Mouse (Mus musculus) forebrain, embryonic 12.5 days (tissue): ENCODE measurements around the gene Uqcc2. TPM values are rescaled to one million over a fixed set of nuclear protein-coding genes. Genes with fewer than 3 reads are reported as not detected.

Source experiments
- ATAC-seq: fragments of 200-750 bp; cut with Nextera tagmentation; 2 replicates; pipeline ENCODE4 v1.8.0; 2017; ENCODE audit warnings: moderate TSS enrichment; ENCODE audit not compliant: low FRiP score
- H3K27ac ChIP-seq: fragments of 300-500 bp; sonication (generic); 2 replicates; pipeline ENCODE4 v1.5.1; 2016; ENCODE audit warnings: mild to moderate bottlenecking
- H3K27me3 ChIP-seq: fragments of 300-500 bp; sonication (generic); 2 replicates; pipeline ENCODE4 v1.6.1; 2016; ENCODE audit warnings: mild to moderate bottlenecking
- H3K36me3 ChIP-seq: fragments of 300-500 bp; sonication (generic); replicated peaks from 2 replicates; pipeline ENCODE4 v1.6.1; 2016; ENCODE audit warnings: mild to moderate bottlenecking
- H3K4me1 ChIP-seq: fragments of 300-500 bp; sonication (generic); 2 replicates; pipeline ENCODE4 v1.6.1; 2016
- H3K4me2 ChIP-seq: fragments of 300-500 bp; sonication (generic); 2 replicates; pipeline ENCODE4 v1.6.1; 2016; ENCODE audit warnings: mild to moderate bottlenecking, moderate library complexity
- H3K4me3 ChIP-seq: fragments of 300-500 bp; sonication (generic); replicated peaks from 2 replicates; pipeline ENCODE4 v1.5.1; 2016; ENCODE audit warnings: mild to moderate bottlenecking
- H3K9ac ChIP-seq: fragments of 300-500 bp; sonication (generic); 2 replicates; pipeline ENCODE4 v1.6.1; 2016; ENCODE audit warnings: mild to moderate bottlenecking
- H3K9me3 ChIP-seq: fragments of 300-500 bp; sonication (generic); 2 replicates; pipeline ENCODE4 v1.6.1; 2016
- WGBS: fragments of 180-500 bp; shearing (Covaris S2); methylation state at CpG from one replicate; pipeline ENCODE4 v1.1.7; 2016; 5-methylcytosine and 5-hydroxymethylcytosine counted together
- polyA plus RNA-seq: library from polyadenylated mRNA; unstranded; fragments of >200 nt; fragmentation: Nextera tagmentation; extraction: Ambion mirVana; gene quantifications from 2 replicates; pipeline ENCODE4 v1.2.1, GENCODE M21; 2016

Uqcc2 gene
- polyA plus RNA-seq, 1 experiment from 2014 or later, result 306 TPM

GRCm38 (mm10) chr17:27152976-27153723 is 19.4 kb upstream of the Uqcc2 start:
- peaks cover 3% of the 10 kb centered on the region; the same call in 1 of the 2 replicates for H3K27me3 ChIP-seq
- H3K36me3 ChIP-seq, result no peaks in the 10 kb centered on the region
- no peak overlapping the region for H3K4me2 ChIP-seq
- no peak for ATAC-seq
- peaks cover 14% of the 10 kb centered on the region; the same call in 1 of the 2 replicates for H3K4me1 ChIP-seq
- H3K27ac ChIP-seq, result no peak overlapping the region
- no peak overlapping the region for H3K4me3 ChIP-seq
- H3K9me3 ChIP-seq, result no peaks in the 10 kb centered on the region
- H3K9ac ChIP-seq, result no peak overlapping the region
- 72% methylated on average over 8 of the region's 8 CpGs for WGBS

DNA sequence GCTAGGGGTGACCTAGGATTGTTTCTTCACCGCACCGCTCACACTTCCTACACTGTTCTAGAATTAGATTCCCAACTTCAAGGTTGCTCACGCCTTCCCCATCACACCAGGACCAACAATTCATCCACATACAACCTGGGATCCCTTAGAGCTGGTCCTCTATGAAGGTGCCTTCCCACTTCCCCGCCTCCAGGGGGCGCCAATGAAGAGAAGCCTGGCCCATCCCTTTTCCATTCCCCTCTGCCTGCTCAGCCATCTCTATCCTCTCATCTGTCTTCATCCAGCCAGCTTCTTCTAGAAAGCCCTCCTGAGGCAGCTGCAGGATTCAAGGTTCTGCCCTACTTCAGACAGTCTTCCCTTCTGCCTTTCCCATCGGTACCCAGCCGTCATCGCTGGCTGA is 17.7 kb upstream of the Uqcc2 start:
- Histone ChIP-seq H3K9ac (no peak overlapping the region), H3K4me1 (peaks cover 17% of the 10 kb centered on the region; the same call in 1 of the 2 replicates), H3K27ac (no peak overlapping the region)

DNA sequence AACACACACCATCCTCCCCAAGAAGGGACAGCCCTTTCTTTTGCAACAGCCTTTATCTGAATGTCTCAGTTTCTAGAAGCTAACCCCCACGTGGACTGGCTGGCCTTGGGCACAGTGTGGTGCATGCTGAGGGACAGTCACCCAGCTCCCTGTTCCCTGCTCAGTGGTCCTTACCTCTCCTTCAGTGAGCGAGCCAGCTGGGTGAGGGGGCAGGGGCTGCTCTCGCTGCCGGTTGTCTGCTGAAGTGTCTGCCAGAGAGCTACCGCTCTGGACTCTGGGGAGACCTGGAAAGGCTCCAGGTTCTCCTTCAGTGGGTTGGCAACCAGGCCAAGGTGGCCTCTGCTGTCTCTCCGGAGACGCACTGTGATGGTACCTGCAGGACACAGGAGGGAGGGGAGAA is 17.2 kb upstream of the Uqcc2 start:
- Histone ChIP-seq H3K4me1 (peaks cover 21% of the 10 kb centered on the region; the same call in 1 of the 2 replicates), H3K27ac (no peak overlapping the region), H3K27me3 (0 out of 2 replicates have a peak, but pooled peaks cover 3% of the 10 kb centered on the region), H3K36me3 (no peaks in the 10 kb centered on the region), H3K4me3 (no peak overlapping the region), H3K9ac (no peak overlapping the region), H3K9me3 (no peaks in the 10 kb centered on the region), H3K4me2 (no peak overlapping the region)
- WGBS, result 80% methylated on average over 7 of the region's 7 CpGs
- no peak for ATAC-seq

More for the DNA sequence above, 17.7 kb upstream of the Uqcc2 start:
- Histone ChIP-seq H3K9me3 (no peaks in the 10 kb centered on the region), H3K4me2 (no peak overlapping the region), H3K4me3 (no peak overlapping the region), H3K36me3 (no peaks in the 10 kb centered on the region), H3K27me3 (0 out of 2 replicates have a peak, but pooled peaks cover 3% of the 10 kb centered on the region)
- 71% methylated on average over 8 of the region's 8 CpGs for WGBS
- ATAC-seq, result no peak

- H3K27ac ChIP-seq, result no peak overlapping the region
- 36% methylated on average over 8 of the region's 8 CpGs for WGBS
- no peaks in the 10 kb centered on the region for H3K27me3 ChIP-seq
- H3K4me3 ChIP-seq, result no peak overlapping the region
- H3K4me1 ChIP-seq, result peaks cover 22% of the 10 kb centered on the region
- no peak overlapping the region for H3K4me2 ChIP-seq
- ATAC-seq, result no peak
- no peaks in the 10 kb centered on the region for H3K9me3 ChIP-seq
- no peaks in the 10 kb centered on the region for H3K36me3 ChIP-seq
- no peak overlapping the region for H3K9ac ChIP-seq
Observed at GRCm38 (mm10) chr17:27146323-27146923, 12.7 kb upstream of the Uqcc2 start.

GRCm38 (mm10) chr17:27144152-27144551 is 10.4 kb upstream of the Uqcc2 start:
- Histone ChIP-seq H3K4me3 (no peak overlapping the region), H3K27me3 (0 out of 2 replicates have a peak, but pooled peaks cover 4% of the 10 kb centered on the region), H3K4me1 (peaks cover 39% of the 10 kb centered on the region), H3K9me3 (no peaks in the 10 kb centered on the region), H3K27ac (no peak overlapping the region), H3K4me2 (no peak overlapping the region), H3K9ac (0 out of 2 replicates have a peak overlapping the region, but pooled peaks have one; percentile 21), H3K36me3 (no peaks in the 10 kb centered on the region)
- 81% methylated on average over 4 of the region's 4 CpGs for WGBS
- no peak for ATAC-seq

DNA sequence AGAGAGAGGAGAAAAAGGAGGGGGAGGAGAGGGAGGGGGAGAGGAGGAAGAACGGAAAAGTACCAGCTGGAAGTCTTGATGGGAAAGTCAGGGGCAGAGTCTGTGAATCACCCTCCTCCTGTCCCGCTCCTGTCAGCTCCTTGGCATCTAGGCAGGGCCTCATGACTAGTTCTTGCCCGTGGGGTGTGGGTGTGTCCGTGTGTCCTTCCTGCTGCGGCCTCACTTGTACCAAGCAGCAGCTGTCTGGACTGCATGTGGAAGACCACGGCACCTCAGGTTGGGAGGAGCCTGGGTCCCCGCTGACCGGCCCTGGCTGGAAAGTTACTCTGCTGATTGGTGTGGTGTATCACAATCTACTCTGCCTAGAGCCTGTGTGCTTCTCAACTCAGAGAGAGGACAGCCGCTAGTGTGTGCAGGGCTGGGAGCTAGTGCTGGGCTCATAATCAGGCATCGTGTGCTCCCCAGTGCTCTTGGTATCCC is 8.3 kb upstream of the Uqcc2 start:
- Histone ChIP-seq H3K4me1 (peaks cover 39% of the 10 kb centered on the region), H3K4me2 (no peak overlapping the region), H3K9ac (no peak overlapping the region), H3K9me3 (no peaks in the 10 kb centered on the region), H3K36me3 (no peaks in the 10 kb centered on the region), H3K4me3 (no peak overlapping the region), H3K27ac (no peak overlapping the region), H3K27me3 (0 out of 2 replicates have a peak, but pooled peaks cover 4% of the 10 kb centered on the region)
- no peak for ATAC-seq
- WGBS, result 53% methylated on average over 10 of the region's 10 CpGs

GRCm38 (mm10) chr17:27140262-27140661 is 6.5 kb upstream of the Uqcc2 start:
- Histone ChIP-seq H3K9me3 (no peaks in the 10 kb centered on the region), H3K36me3 (no peaks in the 10 kb centered on the region), H3K27ac (no peak overlapping the region), H3K4me3 (no peak overlapping the region), H3K4me1 (peaks cover 34% of the 10 kb centered on the region), H3K9ac (no peak overlapping the region), H3K4me2 (no peak overlapping the region; the same call in 1 of the 2 replicates), H3K27me3 (peaks cover 14% of the 10 kb centered on the region; the same call in 1 of the 2 replicates)
- no peak for ATAC-seq
- WGBS, result 51% methylated on average over 9 of the region's 9 CpGs

DNA sequence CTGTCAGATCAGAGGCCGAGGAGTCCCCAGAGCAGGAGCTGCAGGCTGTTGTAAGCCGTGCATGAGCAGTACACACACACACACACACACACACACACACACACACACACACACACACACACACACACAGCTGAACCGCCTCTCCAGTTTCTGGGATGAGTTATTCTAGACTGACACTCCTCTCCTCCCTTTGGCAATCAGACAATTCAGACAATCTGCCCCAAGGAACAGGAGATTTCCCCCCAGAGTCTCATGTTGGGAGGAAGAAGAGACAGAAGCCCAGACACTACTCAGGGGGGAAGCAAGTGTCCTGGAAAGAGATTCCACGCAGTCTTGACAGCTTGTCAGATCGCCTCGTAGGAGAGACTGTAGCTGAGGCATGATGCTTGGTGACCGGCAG is 5.6 kb upstream of the Uqcc2 start:
- Histone ChIP-seq H3K4me1 (peaks cover 41% of the 10 kb centered on the region), H3K27me3 (peaks cover 18% of the 10 kb centered on the region; the same call in 1 of the 2 replicates), H3K4me2 (no peak overlapping the region), H3K4me3 (no peak overlapping the region), H3K27ac (0 out of 2 replicates have a peak overlapping the region, but pooled peaks have one; percentile 16), H3K9ac (no peak overlapping the region), H3K9me3 (no peaks in the 10 kb centered on the region), H3K36me3 (no peaks in the 10 kb centered on the region)
- ATAC-seq, result no peak
- 36% methylated on average over 7 of the region's 7 CpGs for WGBS

DNA sequence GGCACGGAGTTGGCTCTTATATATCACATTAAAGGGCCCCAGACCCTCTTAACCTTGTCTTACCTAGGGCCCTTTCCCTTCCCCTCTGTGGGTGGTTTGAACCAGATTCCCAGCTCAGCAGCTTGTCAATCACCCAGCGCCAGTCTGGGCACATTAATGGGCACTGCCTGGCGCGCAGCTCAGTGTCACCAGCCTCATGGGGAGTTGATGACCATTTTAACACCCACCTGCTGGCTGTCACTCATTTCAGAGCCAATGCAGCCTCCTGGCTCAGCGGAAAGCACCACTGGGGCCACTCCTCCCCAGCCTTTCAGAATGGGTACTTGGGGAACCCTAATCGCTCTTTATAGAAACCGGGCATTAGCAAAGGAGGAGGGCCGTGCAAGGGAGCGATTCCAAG is 4.7 kb upstream of the Uqcc2 start:
- H3K9ac ChIP-seq, result no peak overlapping the region
- WGBS, result 50% methylated on average over 9 of the region's 9 CpGs
- peaks cover 45% of the 10 kb centered on the region for H3K4me1 ChIP-seq
- H3K36me3 ChIP-seq, result no peaks in the 10 kb centered on the region
- no peak overlapping the region for H3K4me2 ChIP-seq
- H3K27me3 ChIP-seq, result peaks cover 18% of the 10 kb centered on the region; the same call in 1 of the 2 replicates
- ATAC-seq, result no peak
- no peak overlapping the region for H3K4me3 ChIP-seq
- no peaks in the 10 kb centered on the region for H3K9me3 ChIP-seq
- H3K27ac ChIP-seq, result no peak overlapping the region

DNA sequence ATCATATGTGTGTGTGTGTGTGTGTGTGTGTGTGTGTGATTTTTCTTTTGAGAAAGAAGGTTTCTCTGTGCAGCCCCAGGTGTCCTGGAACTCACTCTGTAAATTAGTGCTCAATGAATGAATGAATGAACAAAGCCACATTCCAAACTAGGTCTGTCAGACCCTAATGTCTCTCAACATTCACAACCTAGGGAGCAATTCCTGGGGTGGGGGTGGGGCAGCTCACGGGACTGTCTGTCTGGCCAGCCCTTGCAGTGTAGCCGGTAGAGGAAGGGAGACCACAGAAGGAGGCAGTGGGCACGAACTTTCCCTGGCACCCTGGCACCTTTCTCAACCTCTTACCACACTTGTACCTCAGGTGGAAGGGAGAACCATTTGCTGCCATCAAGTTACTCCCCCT is 999 bp upstream of the Uqcc2 start:
- Histone ChIP-seq H3K27me3 (peaks cover 14% of the 10 kb centered on the region; the same call in 1 of the 2 replicates), H3K4me2 (no peak overlapping the region), H3K4me3 (no peak overlapping the region), H3K36me3 (no peaks in the 10 kb centered on the region), H3K9ac (no peak overlapping the region), H3K9me3 (no peaks in the 10 kb centered on the region), H3K27ac (no peak overlapping the region), H3K4me1 (peaks cover 58% of the 10 kb centered on the region)
- ATAC-seq, result no peak
- WGBS, result 31% methylated on average over 3 of the region's 3 CpGs

- H3K27ac ChIP-seq, result peak overlapping the region; percentile 74
- H3K4me1 ChIP-seq, result peaks cover 57% of the 10 kb centered on the region
- H3K4me2 ChIP-seq, result peak overlapping the region; percentile 48
- ATAC-seq, result peak; percentile 24
- 44% methylated on average over 9 of the region's 9 CpGs for WGBS
- no peaks in the 10 kb centered on the region for H3K9me3 ChIP-seq
- peak overlapping the region; percentile 59 for H3K4me3 ChIP-seq
- H3K36me3 ChIP-seq, result no peaks in the 10 kb centered on the region
- H3K9ac ChIP-seq, result peak overlapping the region; percentile 71; the same call in 1 of the 2 replicates
- peaks cover 14% of the 10 kb centered on the region; the same call in 1 of the 2 replicates for H3K27me3 ChIP-seq
Observed at GRCm38 (mm10) chr17:27134187-27134586, 471 bp upstream of the Uqcc2 start.

- WGBS, result 92% methylated on average over 10 of the region's 10 CpGs
- H3K36me3 ChIP-seq, result peaks cover 3% of the 10 kb centered on the region; the same call in 1 of the 2 replicates
- H3K9ac ChIP-seq, result no peak overlapping the region
- H3K27me3 ChIP-seq, result peaks cover 14% of the 10 kb centered on the region; the same call in 1 of the 2 replicates
- no peak for ATAC-seq
- no peak overlapping the region for H3K4me3 ChIP-seq
- peaks cover 55% of the 10 kb centered on the region for H3K4me1 ChIP-seq
- H3K9me3 ChIP-seq, result no peaks in the 10 kb centered on the region
- H3K27ac ChIP-seq, result no peak overlapping the region
- no peak overlapping the region for H3K4me2 ChIP-seq
Observed at GRCm38 (mm10) chr17:27132238-27132637, 1.5 kb downstream of the Uqcc2 start.
